Mouse (Mus musculus): ENCODE results near the gene Gm28308. TPM values are rescaled to one million over a fixed set of nuclear protein-coding genes. Genes with fewer than 3 reads are reported as not detected.

The Gm28308 gene
- polyA plus RNA-seq, 1 experiment = not detected

- TF ChIP-seq POLR2A (IDR thresholded peaks at IDR 0.05; ENCODE audit: borderline replicate concordance, insufficient read depth, low read length) (no peak), CTCF (IDR thresholded peaks at IDR 0.05; ENCODE audit: borderline replicate concordance, insufficient read depth, low read depth, low read length) (no peak)
Measured at GRCm38 (mm10) chr6:52248638-52249414, 35.7 kb upstream of the Gm28308 start.

DNA sequence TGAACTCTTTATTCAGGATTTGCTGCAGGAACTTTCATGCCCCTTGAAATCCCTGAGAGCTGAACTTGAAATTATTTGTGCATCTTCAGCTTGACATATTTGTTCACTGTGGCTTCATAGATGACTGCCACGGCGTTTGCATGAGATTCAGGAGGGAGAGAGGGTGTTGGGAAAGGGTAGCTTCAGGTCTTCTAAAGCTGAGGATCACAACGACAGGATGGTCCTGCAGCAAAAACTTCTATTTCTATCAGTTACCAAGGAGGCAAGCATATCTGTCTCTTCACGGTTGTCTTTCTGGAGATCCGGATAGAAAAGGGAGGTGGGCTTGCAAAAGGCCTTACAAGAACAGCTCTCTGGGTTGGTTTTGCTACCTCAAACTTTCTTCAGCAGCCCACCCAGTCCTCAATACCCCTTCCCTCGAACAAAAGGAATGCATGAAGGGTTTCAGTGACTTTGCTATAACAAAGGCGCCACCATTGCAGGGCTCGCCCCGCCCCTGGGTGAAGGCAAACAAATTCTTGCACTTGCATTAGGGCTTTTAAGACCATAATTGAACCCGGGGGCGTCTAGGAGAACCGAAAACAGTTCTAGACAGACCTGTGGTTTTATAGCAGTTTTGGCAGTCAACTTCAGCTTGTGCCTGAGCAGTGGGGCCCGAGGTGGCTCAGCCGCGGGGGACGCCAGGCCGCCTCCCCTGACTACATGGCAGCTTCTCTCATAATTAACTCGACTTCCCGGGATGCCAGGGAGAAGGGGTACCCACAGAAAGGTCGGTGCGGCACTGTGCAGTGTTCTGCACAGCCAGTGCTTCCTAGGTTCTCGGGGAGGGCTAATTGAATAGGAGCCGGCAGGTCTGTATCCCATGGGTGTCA is 34.9 kb upstream of the Gm28308 start:
- DNase-seq = no peak
- TF ChIP-seq CTCF (IDR thresholded peaks at IDR 0.05; ENCODE audit: borderline replicate concordance, insufficient read depth, low read depth, low read length) (no peak), POLR2A (IDR thresholded peaks at IDR 0.05; ENCODE audit: borderline replicate concordance, insufficient read depth, low read length) (no peak)
- Histone ChIP-seq H3K27ac (ENCODE audit: insufficient read depth, low read length) (no peak overlapping the region), H3K4me3 (replicated peaks; ENCODE audit: insufficient read depth, low read depth, low read length) (no peak overlapping the region), H3K4me1 (ENCODE audit: control insufficient read depth, insufficient read depth, low read length) (no peaks in the 10 kb centered on the region), H3K27me3 (ENCODE audit: control insufficient read depth, insufficient read depth, low read length) (peaks cover 17% of the 10 kb centered on the region; the same call in 1 of the 2 replicates)
- 4% methylated on average over 23 of the region's 23 CpGs for WGBS

More at GRCm38 (mm10) chr6:52248638-52249414, 35.7 kb upstream of the Gm28308 start:
- 3% methylated on average over 27 of the region's 27 CpGs for WGBS
- Histone ChIP-seq H3K4me3 (replicated peaks; ENCODE audit: insufficient read depth, low read depth, low read length) (no peak overlapping the region), H3K4me1 (ENCODE audit: control insufficient read depth, insufficient read depth, low read length) (no peaks in the 10 kb centered on the region), H3K27ac (ENCODE audit: insufficient read depth, low read length) (no peak overlapping the region), H3K27me3 (ENCODE audit: control insufficient read depth, insufficient read depth, low read length) (peaks cover 16% of the 10 kb centered on the region; the same call in 1 of the 2 replicates)
- peak in 1 of 2 experiments; percentile 9 for DNase-seq

DNA sequence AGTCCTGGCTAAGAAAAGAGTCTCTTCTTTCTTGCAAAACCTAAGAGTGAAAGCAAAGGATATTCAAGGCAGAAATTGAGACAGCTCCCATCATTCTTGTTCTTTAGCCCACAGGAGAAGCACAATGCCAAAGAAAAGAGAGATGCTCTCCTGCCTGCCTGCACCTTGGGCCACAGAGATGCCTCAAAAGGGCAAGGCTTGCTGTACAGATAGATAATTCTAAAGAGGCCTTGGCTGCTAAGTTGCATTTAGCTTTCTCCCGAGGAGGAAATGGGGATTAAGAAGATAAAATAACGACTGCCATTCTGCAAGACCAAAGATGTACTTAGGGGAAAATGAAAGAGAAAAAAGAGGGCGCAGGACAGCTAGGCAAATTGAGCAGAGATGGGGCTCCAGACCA is 33.8 kb upstream of the Gm28308 start:
- 5% methylated on average over 3 of the region's 3 CpGs for WGBS
- no peaks in the 10 kb centered on the region for H3K4me1 ChIP-seq (ENCODE audit: control insufficient read depth, insufficient read depth, low read length)
- DNase-seq = peak in 1 of 2 experiments; percentile 9
- peaks cover 20% of the 10 kb centered on the region; the same call in 1 of the 2 replicates for H3K27me3 ChIP-seq (ENCODE audit: control insufficient read depth, insufficient read depth, low read length)
- H3K27ac ChIP-seq (ENCODE audit: insufficient read depth, low read length) = no peak overlapping the region
- no peak for TF ChIP-seq POLR2A (IDR thresholded peaks at IDR 0.05; ENCODE audit: borderline replicate concordance, insufficient read depth, low read length)
- TF ChIP-seq CTCF (IDR thresholded peaks at IDR 0.05; ENCODE audit: borderline replicate concordance, insufficient read depth, low read depth, low read length) = no peak
- H3K4me3 ChIP-seq (replicated peaks; ENCODE audit: insufficient read depth, low read depth, low read length) = no peak overlapping the region

- H3K27me3 ChIP-seq (ENCODE audit: control insufficient read depth, insufficient read depth, low read length) = peaks cover 20% of the 10 kb centered on the region; the same call in 1 of the 2 replicates
Measured at GRCm38 (mm10) chr6:52246403-52246803, 33.3 kb upstream of the Gm28308 start.

GRCm38 (mm10) chr6:52245757-52246142 is 32.6 kb upstream of the Gm28308 start, which contains the start of gene Hoxa11:
Hoxa11 (minus strand) TSS chr6:52245810.
- 3% methylated on average over 20 of the region's 20 CpGs for WGBS
- no peak for DNase-seq
- Histone ChIP-seq H3K27me3 (ENCODE audit: control insufficient read depth, insufficient read depth, low read length) (peaks cover 21% of the 10 kb centered on the region; the same call in 1 of the 2 replicates), H3K4me1 (ENCODE audit: control insufficient read depth, insufficient read depth, low read length) (no peaks in the 10 kb centered on the region), H3K4me3 (replicated peaks; ENCODE audit: insufficient read depth, low read depth, low read length) (no peak within 1 kb of the TSS), H3K27ac (ENCODE audit: insufficient read depth, low read length) (no peak within 1 kb of the TSS)
- TF ChIP-seq CTCF (IDR thresholded peaks at IDR 0.05; ENCODE audit: borderline replicate concordance, insufficient read depth, low read depth, low read length) (no peak), POLR2A (IDR thresholded peaks at IDR 0.05; ENCODE audit: borderline replicate concordance, insufficient read depth, low read length) (no peak)

More at GRCm38 (mm10) chr6:52246403-52246803, 33.3 kb upstream of the Gm28308 start:
- under 1% methylated on average over 26 of the region's 26 CpGs for WGBS
- H3K4me1 ChIP-seq (ENCODE audit: control insufficient read depth, insufficient read depth, low read length) = no peaks in the 10 kb centered on the region
- no peak overlapping the region for H3K27ac ChIP-seq (ENCODE audit: insufficient read depth, low read length)
- no peak for TF ChIP-seq CTCF (IDR thresholded peaks at IDR 0.05; ENCODE audit: borderline replicate concordance, insufficient read depth, low read depth, low read length)
- TF ChIP-seq POLR2A (IDR thresholded peaks at IDR 0.05; ENCODE audit: borderline replicate concordance, insufficient read depth, low read length) = no peak
- DNase-seq = peak in 1 of 2 experiments; percentile 14
- no peak overlapping the region for H3K4me3 ChIP-seq (replicated peaks; ENCODE audit: insufficient read depth, low read depth, low read length)

DNA sequence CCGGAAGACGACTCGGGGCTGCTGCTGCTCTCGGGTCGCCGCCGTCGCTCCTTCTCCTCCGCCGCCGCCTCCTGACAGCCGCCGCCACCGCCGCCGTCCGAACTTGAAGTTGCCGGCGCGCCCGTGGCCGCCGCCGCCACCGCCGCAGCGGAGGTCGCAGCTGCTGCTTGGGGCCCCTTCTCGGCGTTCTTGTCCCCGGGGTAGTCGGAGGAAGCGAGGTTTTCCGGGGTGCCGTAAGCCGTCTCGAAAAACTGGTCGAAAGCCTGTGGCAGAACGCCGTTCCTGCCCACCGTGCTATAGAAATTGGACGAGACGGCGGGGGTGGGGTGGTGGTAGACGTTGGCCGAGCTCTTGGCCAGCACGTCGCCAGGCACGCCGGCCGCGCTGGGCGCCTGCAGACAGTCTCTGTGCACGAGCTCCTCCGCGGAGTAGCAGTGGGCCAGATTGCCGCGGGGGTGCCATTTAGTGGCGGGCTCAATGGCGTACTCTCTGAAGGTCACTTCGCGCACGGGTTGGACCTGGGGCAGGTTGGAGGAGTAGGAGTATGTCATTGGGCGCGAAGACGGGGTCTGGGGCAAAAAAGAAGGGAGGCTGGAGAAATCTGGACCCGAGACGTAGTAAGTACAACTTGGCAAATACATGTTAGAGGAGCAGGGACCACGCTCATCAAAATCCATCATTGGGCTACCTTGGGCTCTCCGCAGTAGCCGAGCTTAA is 32.1 kb upstream of the Gm28308 start:
- no peak overlapping the region for H3K4me3 ChIP-seq (replicated peaks; ENCODE audit: insufficient read depth, low read depth, low read length)
- WGBS = 2% methylated on average over 71 of the region's 71 CpGs
- H3K27me3 ChIP-seq (ENCODE audit: control insufficient read depth, insufficient read depth, low read length) = peaks cover 23% of the 10 kb centered on the region; the same call in 1 of the 2 replicates
- DNase-seq = peak in 1 of 2 experiments; percentile 13
- TF ChIP-seq POLR2A (IDR thresholded peaks at IDR 0.05; ENCODE audit: borderline replicate concordance, insufficient read depth, low read length) = no peak
- TF ChIP-seq CTCF (IDR thresholded peaks at IDR 0.05; ENCODE audit: borderline replicate concordance, insufficient read depth, low read depth, low read length) = no peak
- H3K4me1 ChIP-seq (ENCODE audit: control insufficient read depth, insufficient read depth, low read length) = no peaks in the 10 kb centered on the region
- H3K27ac ChIP-seq (ENCODE audit: insufficient read depth, low read length) = no peak overlapping the region

GRCm38 (mm10) chr6:52244471-52245039 is 31.4 kb upstream of the Gm28308 start:
- no peak overlapping the region for H3K27ac ChIP-seq (ENCODE audit: insufficient read depth, low read length)
- DNase-seq = peak in 1 of 2 experiments; percentile 8
- H3K27me3 ChIP-seq (ENCODE audit: control insufficient read depth, insufficient read depth, low read length) = peaks cover 24% of the 10 kb centered on the region; the same call in 1 of the 2 replicates
- 4% methylated on average over 23 of the region's 23 CpGs for WGBS
- TF ChIP-seq POLR2A (IDR thresholded peaks at IDR 0.05; ENCODE audit: borderline replicate concordance, insufficient read depth, low read length) (no peak), CTCF (IDR thresholded peaks at IDR 0.05; ENCODE audit: borderline replicate concordance, insufficient read depth, low read depth, low read length) (no peak)
- H3K4me3 ChIP-seq (replicated peaks; ENCODE audit: insufficient read depth, low read depth, low read length) = no peak overlapping the region
- H3K4me1 ChIP-seq (ENCODE audit: control insufficient read depth, insufficient read depth, low read length) = no peaks in the 10 kb centered on the region

All from cerebellum, adult 2 months (tissue).